Mouse (Mus musculus) heart, embryonic 11.5 days (tissue): Measurements from ENCODE around the gene Zfp101. TPM values are rescaled to one million over a fixed set of nuclear protein-coding genes. Genes with fewer than 3 reads are reported as not detected.

Experiments used
- ATAC-seq: fragments of 200-750 bp; cut with Nextera tagmentation; replicated peaks from 2 replicates; pipeline ENCODE4 v1.8.0; 2017; ENCODE audit warnings: moderate library complexity; ENCODE audit not compliant: insufficient number of reproducible peaks, low FRiP score, low TSS enrichment
- H3K27ac ChIP-seq: fragments of 300-500 bp; sonication (generic); 2 replicates; pipeline ENCODE4 v1.5.1; 2014; ENCODE audit warnings: mild to moderate bottlenecking, low read depth, low read length
- H3K27me3 ChIP-seq: fragments of 300-500 bp; sonication (generic); 2 replicates; pipeline ENCODE4 v1.6.1; 2014; ENCODE audit warnings: mild to moderate bottlenecking, low read length, mixed read lengths; ENCODE audit not compliant: control insufficient read depth, insufficient read depth
- H3K36me3 ChIP-seq: fragments of 300-500 bp; sonication (generic); 2 replicates; pipeline ENCODE4 v1.6.1; 2014; ENCODE audit warnings: mild to moderate bottlenecking, low read length, moderate library complexity, mixed read lengths; ENCODE audit not compliant: control insufficient read depth, insufficient read depth
- H3K4me1 ChIP-seq: fragments of 300-500 bp; sonication (generic); 2 replicates; pipeline ENCODE4 v1.6.1; 2014; ENCODE audit warnings: low read length; ENCODE audit not compliant: control insufficient read depth, insufficient read depth
- H3K4me2 ChIP-seq: fragments of 300-500 bp; sonication (generic); 2 replicates; pipeline ENCODE4 v1.6.1; 2014; ENCODE audit warnings: mild to moderate bottlenecking, moderate library complexity
- H3K4me3 ChIP-seq: fragments of 300-500 bp; sonication (generic); 2 replicates; pipeline ENCODE4 v1.5.1; 2014; ENCODE audit warnings: low read depth, low read length
- H3K9ac ChIP-seq: fragments of 300-500 bp; sonication (generic); 2 replicates; pipeline ENCODE4 v1.6.1; 2014; ENCODE audit warnings: mild to moderate bottlenecking, low read depth, low read length, moderate library complexity
- H3K9me3 ChIP-seq: fragments of 300-500 bp; sonication (generic); replicated peaks from 2 replicates; pipeline ENCODE4 v1.6.1; 2016; ENCODE audit warnings: low read length; ENCODE audit not compliant: control insufficient read depth
- WGBS: fragments of 180-500 bp; shearing (Covaris S2); extraction: QIAGEN DNeasy Blood & Tissue Kit; methylation state at CpG from one replicate; pipeline ENCODE4 v1.1.7; 2014; ENCODE audit not compliant: insufficient replicate concordance; 5-methylcytosine and 5-hydroxymethylcytosine counted together
- polyA plus RNA-seq: library from polyadenylated mRNA; unstranded; fragments of >200 nt; fragmentation: Nextera tagmentation; extraction: Ambion mirVana; gene quantifications from 2 replicates; pipeline ENCODE4 v1.2.1, GENCODE M21; 2014

Gene Zfp101
- 10.1 and 10.4 TPM in 2 replicates for polyA plus RNA-seq

DNA sequence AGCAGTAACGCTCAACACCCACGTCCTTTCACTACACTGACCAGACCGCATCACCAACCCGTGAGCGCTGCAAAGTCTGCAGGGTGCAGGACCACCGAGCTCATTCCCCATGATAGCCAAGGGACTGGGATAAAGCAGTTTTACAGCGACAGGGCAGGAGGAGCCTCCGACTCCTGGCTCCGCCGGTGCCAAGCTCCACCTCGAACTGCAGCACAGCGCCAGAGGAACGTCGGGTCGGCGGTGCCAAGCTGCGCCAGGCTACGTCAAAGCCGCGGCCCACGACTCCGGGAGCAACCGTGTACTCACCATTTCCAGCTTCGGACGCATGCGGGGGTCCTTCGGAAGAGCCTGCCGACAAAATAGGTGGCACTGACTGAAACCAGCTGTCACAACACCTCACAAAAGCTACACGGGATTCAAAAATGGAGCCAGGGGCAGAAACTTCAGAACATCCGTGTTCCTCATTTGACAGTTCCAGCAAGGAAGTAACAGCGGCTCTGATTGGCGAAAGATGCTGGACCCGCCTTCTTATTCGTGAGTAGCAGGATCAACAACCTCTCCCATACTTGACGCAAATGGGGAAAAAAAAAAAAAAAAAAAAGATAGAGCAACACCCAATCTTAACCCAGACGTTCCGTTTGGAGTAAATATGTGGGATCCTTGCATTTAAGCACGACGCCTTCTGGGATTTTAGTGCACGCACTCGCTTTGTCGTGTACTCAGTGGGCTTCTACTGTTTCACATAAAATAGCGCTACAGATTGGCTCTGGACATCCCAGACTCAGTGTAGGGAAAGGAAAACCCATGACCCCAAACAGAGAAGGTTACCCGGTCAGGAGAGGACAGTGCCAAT, at the start of gene Zfp101:
TSS of gene Zfp101 (minus strand) at position 460 of the 853 bp plus-strand sequence.
- H3K27me3 ChIP-seq: no peaks in the 10 kb centered on the region
- H3K9ac ChIP-seq: peak within 1 kb of the TSS; percentile 82
- H3K4me1 ChIP-seq: no peaks in the 10 kb centered on the region; the same call in 1 of the 2 replicates
- H3K36me3 ChIP-seq: no peaks in the 10 kb centered on the region
- peak within 1 kb of the TSS; percentile 73 for H3K4me2 ChIP-seq
- peak; percentile 93 for ATAC-seq
- H3K9me3 ChIP-seq: no peaks in the 10 kb centered on the region
- 1% methylated on average over 44 of the region's 44 CpGs for WGBS
- peak within 1 kb of the TSS; percentile 68 for H3K27ac ChIP-seq
- H3K4me3 ChIP-seq: peak within 1 kb of the TSS; percentile 91

DNA sequence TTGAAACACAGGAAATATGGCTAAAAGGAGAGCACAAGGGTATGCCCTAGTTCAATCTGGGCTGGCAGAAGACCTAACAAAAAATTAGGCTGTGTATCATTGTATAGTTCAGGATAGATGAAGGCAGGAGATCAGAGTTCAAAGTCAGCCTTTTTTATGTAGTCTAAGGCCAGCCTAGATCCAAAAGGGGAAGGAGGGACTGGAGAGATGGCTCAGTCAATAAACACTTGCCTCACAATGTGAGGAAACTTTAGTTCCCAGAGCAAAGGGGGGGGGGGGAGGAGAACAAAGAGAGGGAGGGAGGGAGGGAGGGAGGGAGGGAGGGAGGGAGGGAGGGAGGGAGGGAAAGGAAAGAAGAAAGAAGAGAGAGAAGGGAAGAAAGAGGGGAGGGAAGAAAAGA, 46.7 kb upstream of the Zfp101 start:
- no peaks in the 10 kb centered on the region for H3K36me3 ChIP-seq
- no peaks in the 10 kb centered on the region for H3K4me1 ChIP-seq
- H3K4me2 ChIP-seq: no peak overlapping the region
- ATAC-seq: no peak
- H3K4me3 ChIP-seq: no peak overlapping the region
- no peak overlapping the region for H3K9ac ChIP-seq
- H3K27ac ChIP-seq: no peak overlapping the region
- no peaks in the 10 kb centered on the region for H3K27me3 ChIP-seq
- H3K9me3 ChIP-seq: no peaks in the 10 kb centered on the region

- H3K9ac ChIP-seq: no peak overlapping the region
- H3K4me2 ChIP-seq: no peak overlapping the region
- no peaks in the 10 kb centered on the region; the same call in 1 of the 2 replicates for H3K27me3 ChIP-seq
- WGBS: 46% methylated on average over 5 of the region's 5 CpGs
- no peaks in the 10 kb centered on the region for H3K36me3 ChIP-seq
- no peak for ATAC-seq
- no peaks in the 10 kb centered on the region for H3K4me1 ChIP-seq
- H3K4me3 ChIP-seq: no peak overlapping the region
- H3K9me3 ChIP-seq: no peaks in the 10 kb centered on the region
- H3K27ac ChIP-seq: no peak overlapping the region
Observed at GRCm38 (mm10) chr17:33439922-33440321, 45.5 kb upstream of the Zfp101 start.

DNA sequence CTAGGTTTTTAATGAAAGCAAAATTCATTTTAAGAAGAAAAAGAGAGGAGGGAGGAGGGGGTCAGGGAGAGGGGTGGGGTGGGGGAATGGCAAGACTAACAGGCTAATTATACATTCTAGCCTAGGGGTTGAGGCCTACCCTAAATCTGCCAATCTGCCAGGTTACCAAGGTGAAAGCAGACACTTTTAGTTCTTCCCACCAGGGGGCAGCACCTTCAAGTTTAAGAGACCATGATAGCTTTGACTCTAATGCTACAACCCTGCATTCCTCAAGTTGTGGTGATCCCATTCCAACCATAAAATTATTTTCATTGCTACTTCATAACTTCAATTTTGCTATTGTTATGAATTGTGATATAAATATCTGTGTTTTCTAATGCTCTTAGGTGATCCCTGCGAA, 44.7 kb upstream of the Zfp101 start:
- Histone ChIP-seq H3K9ac (no peak overlapping the region), H3K27me3 (no peaks in the 10 kb centered on the region; the same call in 1 of the 2 replicates), H3K4me3 (no peak overlapping the region), H3K9me3 (no peaks in the 10 kb centered on the region), H3K27ac (no peak overlapping the region), H3K4me2 (no peak overlapping the region), H3K4me1 (no peaks in the 10 kb centered on the region), H3K36me3 (no peaks in the 10 kb centered on the region)
- WGBS: 68% methylated on average over 1 of the region's 1 CpGs
- no peak for ATAC-seq

GRCm38 (mm10) chr17:33432019-33432946, 37.8 kb upstream of the Zfp101 start, which contains the start of gene Actl9:
TSS of gene Actl9 (plus strand) at chr17:33432896.
- Histone ChIP-seq H3K27ac (no peak within 1 kb of the TSS), H3K27me3 (no peaks in the 10 kb centered on the region; the same call in 1 of the 2 replicates), H3K36me3 (no peaks in the 10 kb centered on the region), H3K9ac (no peak within 1 kb of the TSS), H3K4me2 (no peak within 1 kb of the TSS), H3K4me1 (no peaks in the 10 kb centered on the region; the same call in 1 of the 2 replicates), H3K9me3 (no peaks in the 10 kb centered on the region), H3K4me3 (no peak within 1 kb of the TSS)
- no peak for ATAC-seq
- WGBS: 48% methylated on average over 3 of the region's 3 CpGs

- Histone ChIP-seq H3K36me3 (no peaks in the 10 kb centered on the region), H3K27me3 (no peaks in the 10 kb centered on the region), H3K4me1 (no peaks in the 10 kb centered on the region; the same call in 1 of the 2 replicates), H3K9ac (no peak overlapping the region), H3K4me2 (no peak overlapping the region), H3K9me3 (no peaks in the 10 kb centered on the region), H3K4me3 (no peak overlapping the region), H3K27ac (no peak overlapping the region)
- no peak for ATAC-seq
- WGBS: 85% methylated on average over 5 of the region's 5 CpGs
Observed at GRCm38 (mm10) chr17:33392271-33392670, 2.2 kb downstream of the Zfp101 start.

DNA sequence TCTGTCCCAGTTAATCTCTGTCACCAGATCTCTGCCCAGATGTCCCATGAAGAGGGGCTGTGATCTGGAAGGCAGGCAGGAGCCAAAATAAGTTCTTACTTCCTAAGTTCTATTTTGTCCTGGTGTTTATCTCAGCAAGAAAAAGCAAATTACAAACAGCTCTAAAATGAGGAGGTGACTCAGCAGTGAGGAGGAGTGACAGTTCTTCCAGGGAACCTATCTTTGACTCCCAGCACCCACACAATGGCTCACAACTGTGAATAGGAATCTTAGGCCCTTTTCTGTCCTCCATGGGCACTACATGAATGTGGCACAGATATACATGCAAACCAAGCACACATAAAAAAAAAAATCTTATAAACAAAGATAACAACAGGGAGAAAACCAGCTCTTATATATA, 8.7 kb downstream of the Zfp101 start:
- no peak for ATAC-seq
- Histone ChIP-seq H3K4me3 (no peak overlapping the region), H3K9ac (no peak overlapping the region), H3K27ac (no peak overlapping the region), H3K9me3 (no peaks in the 10 kb centered on the region), H3K27me3 (no peaks in the 10 kb centered on the region), H3K4me1 (no peaks in the 10 kb centered on the region), H3K36me3 (peaks cover 33% of the 10 kb centered on the region), H3K4me2 (no peak overlapping the region)

DNA sequence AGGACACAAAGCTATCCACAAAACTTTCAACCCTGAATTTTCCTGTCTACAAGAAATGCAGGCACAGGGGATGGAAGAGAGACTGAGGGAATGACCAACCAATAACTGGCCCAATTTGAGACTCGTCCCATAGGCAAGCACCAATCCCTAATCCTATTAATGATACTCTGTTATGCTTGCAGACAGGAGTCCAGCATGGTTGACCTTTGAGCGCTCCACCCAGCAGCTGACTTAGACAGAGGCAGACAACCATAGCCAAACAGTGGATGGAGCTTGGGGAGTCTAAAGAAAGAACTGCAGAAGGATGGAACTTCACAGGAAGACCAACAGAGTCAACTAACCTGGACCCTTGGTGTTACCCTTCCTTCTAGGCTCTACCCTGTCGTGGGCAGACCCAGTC, 21.6 kb downstream of the Zfp101 start:
- Histone ChIP-seq H3K36me3 (no peaks in the 10 kb centered on the region), H3K27ac (no peak overlapping the region), H3K27me3 (no peaks in the 10 kb centered on the region), H3K4me2 (no peak overlapping the region), H3K9ac (no peak overlapping the region), H3K4me3 (no peak overlapping the region), H3K9me3 (no peaks in the 10 kb centered on the region), H3K4me1 (no peaks in the 10 kb centered on the region)
- ATAC-seq: no peak
- 85% methylated on average over 3 of the region's 3 CpGs for WGBS
